Mouse (Mus musculus) layer of hippocampus, postnatal 14 days (tissue): ENCODE measurements at regions not wholly inside any gene's neighbourhood (a gene's known extent, or its start where the extent isn't known, plus 50 kb on each side); places are given as distances from the start of the nearest gene placed in this dataset.

Experiments used
- DNase-seq, 2 experiments: peaks; one replicate each; pipeline ENCODE4 v3.0.0; 2021 to 2022; ENCODE audit warnings: low spot score in 2 of 2, mixed read lengths in 1 of 2

- DNase-seq: no peak
Measured at GRCm38 (mm10) chr6:64797600-64797999, 68.7 kb downstream of the Atoh1 start.

GRCm38 (mm10) chr6:64798804-64799203 is 69.9 kb downstream of the Atoh1 start:
- DNase-seq: no peak

GRCm38 (mm10) chr6:64799306-64800001 is 70.5 kb downstream of the Atoh1 start:
- DNase-seq: peak in 1 of 2 experiments; percentile 5

DNA sequence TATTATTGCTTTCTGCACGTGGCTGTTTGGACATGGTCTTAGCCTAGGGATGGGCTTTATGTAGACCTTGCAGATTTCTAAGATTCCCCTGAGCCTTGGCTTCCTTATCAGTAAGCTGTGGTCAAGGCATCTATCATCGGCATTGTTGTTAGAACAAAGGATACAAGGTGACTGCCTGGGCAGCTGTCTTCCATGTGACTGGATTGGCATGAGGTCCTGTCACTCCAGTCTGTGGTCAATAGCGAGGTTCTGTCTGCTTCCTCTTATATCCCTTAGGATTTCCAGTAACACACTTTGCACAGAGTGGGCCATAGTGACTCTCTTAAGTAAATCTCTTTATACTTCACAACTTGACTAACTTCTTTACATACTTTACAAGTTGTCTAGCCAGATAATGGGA is 72.0 kb downstream of the Atoh1 start:
- DNase-seq: no peak

- no peak for DNase-seq
Measured at GRCm38 (mm10) chr6:64815115-64815514, 86.2 kb downstream of the Atoh1 start.

DNA sequence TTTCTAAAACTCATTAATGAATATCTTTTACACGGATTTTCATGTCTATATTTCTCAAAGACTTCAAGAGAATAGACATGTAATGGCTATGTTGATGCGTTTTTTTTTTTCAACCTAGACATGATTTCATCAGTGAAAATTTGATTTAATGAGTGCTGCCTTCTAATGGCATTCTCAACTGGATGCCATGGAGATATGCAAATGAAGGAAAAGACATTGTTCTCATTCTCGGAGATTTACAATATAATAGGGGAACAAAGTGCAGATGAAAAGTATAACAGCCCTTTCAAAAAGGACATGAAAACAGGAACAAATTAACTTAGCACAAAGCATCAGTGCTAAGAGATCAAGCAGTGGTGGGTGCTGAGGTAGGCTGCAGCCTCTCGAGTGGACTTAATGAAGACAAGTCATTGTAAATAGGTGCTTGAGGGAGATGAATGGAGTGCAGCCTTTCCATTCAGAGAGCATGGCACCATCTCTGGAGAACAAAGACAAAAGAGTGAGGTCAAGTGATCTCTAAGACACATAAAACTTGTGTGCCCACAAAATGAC is 120.2 kb downstream of the Atoh1 start:
- DNase-seq: no peak

DNA sequence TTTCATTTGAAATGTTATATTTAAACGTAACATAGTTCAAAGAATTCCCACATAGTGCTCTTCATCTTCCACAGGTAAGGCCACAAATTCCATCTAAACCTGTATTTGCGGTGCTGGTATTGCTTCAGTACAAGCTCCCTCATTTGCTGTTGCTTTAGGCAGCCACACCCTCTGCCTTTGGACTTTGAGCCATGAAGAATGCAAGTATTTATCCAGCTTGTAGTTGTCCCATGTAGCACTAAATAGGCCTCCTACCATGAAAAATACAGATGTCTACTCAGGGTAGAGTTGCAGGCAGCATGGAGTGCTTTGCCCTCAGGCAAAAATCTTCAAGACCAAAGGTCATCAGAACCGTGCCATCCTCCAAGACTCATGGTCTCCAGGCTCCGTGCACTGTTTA is 134.0 kb downstream of the Atoh1 start:
- no peak for DNase-seq

GRCm38 (mm10) chr6:64896420-64896819 is 146.0 kb upstream of the Smarcad1 start:
- DNase-seq: no peak
